Mouse (Mus musculus): ENCODE data around the gene Olfr54. TPM values are rescaled to one million over a fixed set of nuclear protein-coding genes. Genes with fewer than 3 reads are reported as not detected.

Olfr54 gene
- polyA plus RNA-seq (2014; fragmentation: Illumina TruSeq; extraction: RNeasy Lipid Tissue Mini Kit (QIAGEN cat#74804); ENCODE audit: low read depth, low replicate concordance): not detected

DNA sequence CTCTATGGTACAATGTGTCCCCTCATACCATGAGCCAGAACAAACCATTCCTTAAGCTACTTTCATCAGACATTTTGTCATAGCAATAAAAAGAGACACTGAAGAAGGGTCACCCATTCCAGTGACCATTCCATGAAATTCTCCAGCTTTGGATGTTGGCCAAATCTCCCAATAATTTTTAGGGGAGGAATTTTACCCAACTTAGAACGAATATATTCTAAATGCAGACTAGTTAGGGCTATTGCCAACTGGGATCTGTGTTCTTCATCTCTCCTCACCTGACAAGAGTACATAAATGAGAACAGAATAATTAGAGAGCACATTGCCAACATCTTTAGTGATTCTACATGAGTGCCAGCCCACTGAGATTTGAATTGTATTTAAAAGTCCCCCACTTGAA lies at the start of gene Olfr54:
Olfr54 (plus strand) TSS at position 301 of the 400 bp plus-strand sequence.

DNA sequence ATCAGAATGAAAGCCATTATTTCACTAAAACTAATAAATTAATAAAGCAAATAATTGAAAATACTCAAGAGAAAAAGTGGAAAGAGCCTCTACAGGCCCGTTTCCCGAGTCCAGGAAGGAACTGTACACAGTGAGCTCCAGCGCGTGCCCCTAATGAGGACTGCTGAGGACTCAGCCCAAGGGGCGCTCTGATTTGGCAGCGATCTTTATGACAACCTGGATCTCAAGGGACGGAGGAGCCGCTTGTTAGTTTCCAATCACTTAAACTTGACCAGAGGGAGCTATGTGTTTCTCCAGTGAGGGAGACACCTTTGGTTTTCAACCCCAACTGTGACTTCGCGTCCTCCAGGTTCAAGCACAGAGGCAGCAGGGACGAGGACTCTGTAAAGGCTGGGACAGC lies 47.8 kb upstream of the Olfr54 start, which contains the start of gene Olfr1378:
Olfr1378 (plus strand) TSS at position 301 of the 400 bp plus-strand sequence.

DNA sequence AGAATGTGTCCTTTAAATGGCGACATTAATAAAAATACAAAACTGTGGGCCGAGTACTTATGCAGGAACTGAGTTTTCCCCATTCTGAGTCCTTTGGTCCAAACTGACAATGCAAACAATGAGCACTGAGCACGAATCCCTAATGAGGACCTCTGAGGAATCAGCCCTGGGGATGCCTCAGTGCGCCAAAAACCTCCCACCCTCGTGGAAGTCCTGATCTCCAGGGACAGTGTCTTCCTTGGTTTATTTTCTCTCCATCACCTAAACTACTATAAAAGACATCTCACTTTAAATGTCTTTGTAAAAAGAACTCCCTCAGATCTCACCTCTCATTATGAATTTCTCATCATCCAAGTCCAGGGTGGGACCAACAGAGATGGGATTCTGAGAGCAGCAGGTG lies 32.4 kb upstream of the Olfr54 start, which contains the start of gene Olfr1377:
Olfr1377 (plus strand) TSS at position 301 of the 400 bp plus-strand sequence.

DNA sequence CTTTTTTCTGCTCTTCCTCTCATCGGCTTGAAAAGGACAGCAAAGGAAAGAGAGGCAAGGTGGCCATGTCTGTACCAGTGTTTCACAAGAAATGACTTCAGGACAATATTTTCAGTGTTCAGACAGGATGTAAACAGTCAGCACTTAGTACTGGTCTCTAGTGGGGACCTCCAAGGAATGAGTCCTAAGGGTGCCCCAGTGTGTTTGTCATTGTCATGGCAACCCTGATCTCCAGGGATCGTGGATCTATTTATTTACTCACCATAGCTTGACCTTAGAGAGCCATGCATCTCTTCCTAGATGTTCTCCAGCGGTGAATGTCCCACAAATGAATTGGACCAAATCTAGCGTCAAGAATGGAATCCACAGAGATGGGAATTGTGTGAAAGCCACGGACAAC lies 10.7 kb upstream of the Olfr54 start, which contains the start of gene Olfr51:
Olfr51 (plus strand) TSS at position 301 of the 400 bp plus-strand sequence.

DNA sequence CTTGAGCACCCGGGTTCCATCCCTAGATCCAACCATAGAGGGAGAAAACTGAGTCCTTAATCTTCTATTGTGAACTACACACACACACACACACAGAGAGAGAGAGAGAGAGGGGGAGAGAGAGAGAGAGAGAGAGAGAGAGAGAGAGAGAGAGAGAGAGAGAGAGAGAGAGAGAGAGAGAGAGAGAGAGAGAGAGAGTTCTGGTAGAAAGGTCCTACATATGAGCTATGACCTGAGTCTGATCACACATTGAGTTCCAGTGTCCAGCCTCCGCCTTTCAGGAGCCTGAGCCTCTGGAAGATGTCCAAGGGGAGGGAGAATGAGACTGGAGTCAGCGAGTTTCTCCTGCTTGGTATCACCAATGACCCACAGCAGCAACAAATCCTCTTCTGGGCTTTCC lies 33.8 kb downstream of the Olfr54 start, which contains the start of gene Olfr1375:
Olfr1375 (plus strand) TSS at position 301 of the 400 bp plus-strand sequence.

DNA sequence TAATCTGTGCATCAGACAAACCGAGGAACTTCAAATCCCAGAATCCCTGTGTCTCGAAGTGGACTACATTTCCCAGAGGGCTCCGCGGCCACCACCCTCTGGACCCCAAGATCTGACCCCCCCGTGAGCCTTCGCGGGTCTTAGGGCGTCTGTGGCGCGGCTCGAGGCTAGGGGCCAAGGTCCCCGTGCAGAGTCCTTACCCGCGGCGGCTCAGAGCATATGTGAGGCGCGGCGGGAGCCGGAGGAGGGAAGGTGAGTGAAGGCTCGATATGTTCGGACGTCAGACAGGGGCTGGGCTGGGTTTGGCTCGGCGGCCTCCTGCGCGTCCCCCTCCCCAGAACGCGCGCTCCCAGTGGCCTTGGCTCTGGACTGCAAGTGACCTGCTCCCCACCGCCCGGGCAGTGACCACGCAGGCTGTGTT lies 45.1 kb downstream of the Olfr54 start, which contains the start of gene Zfp354a:
Zfp354a (plus strand) TSS at position 107 of the 421 bp plus-strand sequence.

Other genes starting within 250 kb of the Olfr54 start
- gene Zfp354c, start 186.5 kb upstream of the Olfr54 start, polyA plus RNA-seq (2014; fragmentation: Illumina TruSeq; extraction: RNeasy Lipid Tissue Mini Kit (QIAGEN cat#74804); ENCODE audit: low read depth, low replicate concordance): 0.72 TPM
- 0.50 TPM for gene Zfp879, start 172.7 kb upstream of the Olfr54 start, polyA plus RNA-seq (2014; fragmentation: Illumina TruSeq; extraction: RNeasy Lipid Tissue Mini Kit (QIAGEN cat#74804); ENCODE audit: low read depth, low replicate concordance)
- not detected for gene Grm6, start 163.6 kb upstream of the Olfr54 start, polyA plus RNA-seq (2014; fragmentation: Illumina TruSeq; extraction: RNeasy Lipid Tissue Mini Kit (QIAGEN cat#74804); ENCODE audit: low read depth, low replicate concordance)
- gene Zfp454, start 126.6 kb upstream of the Olfr54 start, polyA plus RNA-seq (2014; fragmentation: Illumina TruSeq; extraction: RNeasy Lipid Tissue Mini Kit (QIAGEN cat#74804); ENCODE audit: low read depth, low replicate concordance): 1.6 TPM
- 10.5 TPM for gene Zfp2, start 98.1 kb upstream of the Olfr54 start, polyA plus RNA-seq (2014; fragmentation: Illumina TruSeq; extraction: RNeasy Lipid Tissue Mini Kit (QIAGEN cat#74804); ENCODE audit: low read depth, low replicate concordance)
- 4.4 TPM for gene Zfp354b, start 82.6 kb upstream of the Olfr54 start, polyA plus RNA-seq (2014; fragmentation: Illumina TruSeq; extraction: RNeasy Lipid Tissue Mini Kit (QIAGEN cat#74804); ENCODE audit: low read depth, low replicate concordance)
- gene 4933414I15Rik, start 70.5 kb upstream of the Olfr54 start, polyA plus RNA-seq (2014; fragmentation: Illumina TruSeq; extraction: RNeasy Lipid Tissue Mini Kit (QIAGEN cat#74804); ENCODE audit: low read depth, low replicate concordance): not detected
- not detected for gene Prop1, start 60.5 kb upstream of the Olfr54 start, polyA plus RNA-seq (2014; fragmentation: Illumina TruSeq; extraction: RNeasy Lipid Tissue Mini Kit (QIAGEN cat#74804); ENCODE audit: low read depth, low replicate concordance)
- not detected for gene Olfr1378, start 47.7 kb upstream of the Olfr54 start, polyA plus RNA-seq (2014; fragmentation: Illumina TruSeq; extraction: RNeasy Lipid Tissue Mini Kit (QIAGEN cat#74804); ENCODE audit: low read depth, low replicate concordance)
- not detected for gene Olfr1377, start 32.3 kb upstream of the Olfr54 start, polyA plus RNA-seq (2014; fragmentation: Illumina TruSeq; extraction: RNeasy Lipid Tissue Mini Kit (QIAGEN cat#74804); ENCODE audit: low read depth, low replicate concordance)
- gene Olfr51, start 10.6 kb upstream of the Olfr54 start, polyA plus RNA-seq (2014; fragmentation: Illumina TruSeq; extraction: RNeasy Lipid Tissue Mini Kit (QIAGEN cat#74804); ENCODE audit: low read depth, low replicate concordance): not detected
- gene Olfr1375, start 33.9 kb downstream of the Olfr54 start, polyA plus RNA-seq (2014; fragmentation: Illumina TruSeq; extraction: RNeasy Lipid Tissue Mini Kit (QIAGEN cat#74804); ENCODE audit: low read depth, low replicate concordance): not detected
- 10.1 TPM for gene Zfp354a, start 45.0 kb downstream of the Olfr54 start, polyA plus RNA-seq (2014; fragmentation: Illumina TruSeq; extraction: RNeasy Lipid Tissue Mini Kit (QIAGEN cat#74804); ENCODE audit: low read depth, low replicate concordance)
- gene Gm12569, start 206.2 kb downstream of the Olfr54 start, polyA plus RNA-seq (2014; fragmentation: Illumina TruSeq; extraction: RNeasy Lipid Tissue Mini Kit (QIAGEN cat#74804); ENCODE audit: low read depth, low replicate concordance): not detected
- gene Clk4, start 247.5 kb downstream of the Olfr54 start, polyA plus RNA-seq (2014; fragmentation: Illumina TruSeq; extraction: RNeasy Lipid Tissue Mini Kit (QIAGEN cat#74804); ENCODE audit: low read depth, low replicate concordance): 123 TPM
- gene BC049762, start 248.8 kb downstream of the Olfr54 start, polyA plus RNA-seq (2014; fragmentation: Illumina TruSeq; extraction: RNeasy Lipid Tissue Mini Kit (QIAGEN cat#74804); ENCODE audit: low read depth, low replicate concordance): not detected

Measured in liver, adult 10 weeks (tissue).